Mouse (Mus musculus): Measurements from ENCODE around the gene Itgb5. TPM values are rescaled to one million over a fixed set of nuclear protein-coding genes. Genes with fewer than 3 reads are reported as not detected.

Gene Itgb5
- total RNA-seq, 2 experiments from 2014 or later: 0.47 TPM; not detected in 1

DNA sequence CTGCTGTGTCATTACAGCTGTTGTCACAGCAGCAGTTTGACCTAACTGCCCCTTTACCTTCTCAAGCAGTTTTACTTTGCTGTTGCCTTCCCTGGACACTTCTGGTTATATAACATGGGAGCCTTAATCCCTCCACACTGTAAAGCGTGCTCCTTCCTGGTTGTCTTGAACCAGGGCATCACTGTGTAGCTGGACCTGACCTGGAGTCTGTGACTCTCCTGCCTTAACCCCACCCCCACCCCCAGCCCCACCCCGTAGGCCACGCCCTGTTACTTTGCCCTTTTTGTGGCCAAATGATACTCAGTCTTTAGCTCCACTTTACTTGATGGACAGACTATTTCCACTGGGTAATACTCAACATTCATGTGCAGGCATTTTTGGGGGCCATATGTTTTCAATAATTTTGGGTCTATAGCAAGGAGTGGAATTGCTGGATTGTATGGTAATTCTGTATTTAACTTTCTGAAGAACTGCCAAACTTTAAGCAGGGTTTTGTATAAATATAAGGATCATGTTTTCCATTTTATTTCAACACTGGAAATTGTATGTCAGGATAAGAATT is 40.8 kb downstream of the Itgb5 start:
- no peak for ATAC-seq (replicated peaks; ENCODE audit: low FRiP score, low TSS enrichment, poor library complexity, severe bottlenecking)

GRCm38 (mm10) chr16:33870988-33871758 is 41.7 kb downstream of the Itgb5 start:
- no peak for ATAC-seq (replicated peaks; ENCODE audit: low FRiP score, low TSS enrichment, poor library complexity, severe bottlenecking)

DNA sequence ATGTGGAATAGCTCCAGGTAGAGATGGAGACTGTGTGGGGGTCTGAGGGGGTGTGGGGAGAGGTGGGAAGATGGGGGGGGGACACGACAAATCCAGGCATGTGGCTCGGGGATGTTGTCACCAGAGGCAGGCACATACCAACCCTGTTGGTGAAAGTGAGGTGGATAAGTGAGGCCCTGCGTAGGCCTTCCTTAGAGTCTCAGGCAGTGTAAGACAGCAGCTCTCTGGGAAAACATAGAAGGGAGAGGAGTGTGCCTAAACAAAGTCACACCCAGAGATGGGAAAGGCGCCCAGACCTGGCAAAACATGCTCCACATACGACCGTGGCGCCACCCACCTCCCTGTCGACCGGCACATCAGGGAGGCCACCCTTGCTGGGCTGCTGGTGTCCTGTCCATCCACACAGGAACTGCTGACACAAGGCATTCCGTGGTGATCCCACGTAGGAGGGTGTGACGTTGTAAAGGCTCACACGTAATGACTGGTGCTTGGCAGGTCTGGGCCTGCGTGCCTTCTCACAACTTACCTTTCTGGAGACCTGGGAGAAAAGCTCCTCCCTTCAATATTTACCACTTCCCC is 42.5 kb downstream of the Itgb5 start:
- ATAC-seq (replicated peaks; ENCODE audit: low FRiP score, low TSS enrichment, poor library complexity, severe bottlenecking): no peak

DNA sequence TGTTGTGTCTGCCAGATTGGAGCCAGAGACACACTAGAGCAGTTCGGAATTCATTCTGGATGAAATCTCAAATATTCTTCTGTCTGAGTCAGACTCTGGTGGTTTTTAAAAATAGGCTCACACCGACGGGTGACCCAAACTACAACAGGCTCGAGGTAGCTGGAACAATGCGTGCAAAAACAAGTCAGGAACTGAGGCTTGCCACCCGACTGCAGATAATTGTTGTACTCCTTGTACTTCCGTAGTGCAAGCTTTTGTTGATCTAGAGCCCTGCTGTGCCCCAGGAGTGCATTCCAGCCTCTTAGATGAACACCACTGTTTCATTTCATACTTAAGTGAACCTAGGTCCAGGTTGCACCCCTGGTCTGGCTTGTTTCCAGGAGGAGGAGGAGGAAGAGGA is 43.8 kb downstream of the Itgb5 start:
- no peak for ATAC-seq (replicated peaks; ENCODE audit: low FRiP score, low TSS enrichment, poor library complexity, severe bottlenecking)

- no peak for ATAC-seq (replicated peaks; ENCODE audit: low FRiP score, low TSS enrichment, poor library complexity, severe bottlenecking)
These were observed 48.7 kb downstream of the Itgb5 start for GRCm38 (mm10) chr16:33878041-33878783.

DNA sequence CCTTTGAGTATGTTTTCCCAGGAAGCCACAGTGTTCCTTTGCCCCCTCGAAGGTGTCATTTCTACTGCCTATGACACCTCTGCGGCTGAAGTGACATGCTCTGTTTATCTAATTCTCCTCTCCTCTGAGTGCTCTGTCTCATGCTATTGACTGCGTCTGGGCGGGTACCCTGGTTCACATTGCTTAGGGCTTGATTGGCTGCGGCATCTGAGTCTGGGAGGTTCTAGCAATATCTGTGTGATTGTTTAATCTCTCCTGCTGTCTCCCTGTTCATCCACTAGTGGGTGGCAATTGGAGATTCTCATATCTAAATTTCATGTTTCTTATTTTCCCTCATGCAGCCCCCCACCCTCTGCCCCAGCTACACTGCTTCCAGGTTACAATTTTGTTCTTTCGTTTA is 49.6 kb downstream of the Itgb5 start:
- ATAC-seq (replicated peaks; ENCODE audit: low FRiP score, low TSS enrichment, poor library complexity, severe bottlenecking): no peak

DNA sequence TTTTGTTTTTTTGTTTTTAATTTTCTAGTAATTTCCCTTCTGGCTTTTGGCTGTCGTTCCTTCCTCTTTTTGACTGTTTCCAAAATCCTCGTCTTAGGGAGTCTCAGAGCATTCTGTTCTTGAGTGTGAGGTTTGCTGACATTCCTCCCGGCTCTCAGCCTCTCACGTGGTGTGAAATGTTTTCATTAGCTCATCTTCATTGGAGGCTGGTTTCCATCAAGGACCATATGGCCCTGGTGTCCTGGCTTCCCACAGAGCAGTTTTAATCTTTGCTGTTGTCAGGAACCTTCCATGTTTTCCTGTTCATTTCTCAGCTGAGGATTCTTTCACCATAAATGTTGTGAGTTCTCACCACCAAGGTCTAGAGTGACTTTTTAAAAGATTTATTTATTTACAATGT is 50.1 kb downstream of the Itgb5 start:
- ATAC-seq (replicated peaks; ENCODE audit: low FRiP score, low TSS enrichment, poor library complexity, severe bottlenecking): no peak

- ATAC-seq (replicated peaks; ENCODE audit: low FRiP score, low TSS enrichment, poor library complexity, severe bottlenecking): no peak
These were observed 51.3 kb downstream of the Itgb5 start for GRCm38 (mm10) chr16:33880765-33881164.

DNA sequence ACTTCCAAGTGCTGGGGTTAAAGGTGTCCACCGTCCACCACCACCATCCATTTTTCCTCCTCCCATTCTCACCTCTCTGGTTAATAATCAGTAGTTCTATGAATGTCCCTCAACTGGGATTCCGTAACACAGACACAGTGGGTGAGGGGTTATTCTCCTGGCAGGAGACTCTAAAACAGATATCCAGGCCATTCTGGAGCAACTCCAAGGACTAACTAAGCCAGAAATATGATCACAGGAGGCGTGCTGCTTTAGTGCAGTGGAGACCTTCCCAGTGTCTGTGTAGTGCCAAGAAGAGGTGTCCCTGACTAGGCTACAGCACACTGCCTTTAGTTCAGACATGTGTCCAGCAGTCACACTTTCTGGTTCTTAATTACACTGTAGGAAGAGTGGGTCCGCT is 53.1 kb downstream of the Itgb5 start:
- ATAC-seq (replicated peaks; ENCODE audit: low FRiP score, low TSS enrichment, poor library complexity, severe bottlenecking): no peak

GRCm38 (mm10) chr16:33883046-33883975 is 53.8 kb downstream of the Itgb5 start:
- ATAC-seq (replicated peaks; ENCODE audit: low FRiP score, low TSS enrichment, poor library complexity, severe bottlenecking): no peak

DNA sequence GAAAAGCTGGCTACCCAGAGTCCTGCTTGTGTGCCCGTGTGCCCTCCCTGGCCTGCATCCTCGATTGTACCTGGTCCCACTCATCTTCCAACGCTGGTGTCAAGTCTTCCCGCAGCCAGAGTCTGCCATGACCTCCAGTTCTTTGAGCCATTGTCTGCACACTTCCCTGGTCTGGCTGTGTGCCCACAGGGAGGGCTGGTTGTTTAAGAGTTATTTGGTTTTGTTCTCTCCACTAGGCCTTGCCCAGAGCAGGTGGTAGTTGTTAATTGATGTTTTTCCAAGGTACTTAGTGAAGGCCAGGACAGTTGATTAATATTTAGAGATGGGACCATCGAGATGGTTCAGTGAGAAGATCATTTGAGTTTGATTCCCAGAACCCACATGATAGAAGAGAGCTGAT is 54.7 kb downstream of the Itgb5 start:
- no peak for ATAC-seq (replicated peaks; ENCODE audit: low FRiP score, low TSS enrichment, poor library complexity, severe bottlenecking)

DNA sequence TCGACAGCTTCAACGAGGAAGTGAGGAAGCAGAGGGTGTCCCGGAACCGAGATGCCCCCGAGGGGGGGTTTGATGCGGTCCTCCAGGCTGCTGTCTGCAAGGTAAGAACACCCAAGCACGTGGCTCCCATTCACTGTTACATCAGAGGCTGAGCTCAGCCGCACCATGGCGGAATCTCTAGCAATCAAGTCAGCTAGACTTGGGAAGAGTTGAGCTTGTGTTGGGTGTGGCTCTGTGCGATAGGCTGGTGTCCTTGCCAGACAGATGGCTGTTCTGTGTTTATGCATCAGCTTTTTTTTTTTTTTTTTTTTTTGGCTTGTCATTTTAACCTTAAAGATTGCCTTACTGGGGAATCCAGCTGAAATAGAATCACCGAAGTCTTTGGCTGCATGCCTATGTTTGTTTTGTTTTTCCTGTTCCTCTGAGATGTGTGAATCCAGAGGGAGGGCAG is 55.6 kb downstream of the Itgb5 start:
- no peak for ATAC-seq (replicated peaks; ENCODE audit: low FRiP score, low TSS enrichment, poor library complexity, severe bottlenecking)

DNA sequence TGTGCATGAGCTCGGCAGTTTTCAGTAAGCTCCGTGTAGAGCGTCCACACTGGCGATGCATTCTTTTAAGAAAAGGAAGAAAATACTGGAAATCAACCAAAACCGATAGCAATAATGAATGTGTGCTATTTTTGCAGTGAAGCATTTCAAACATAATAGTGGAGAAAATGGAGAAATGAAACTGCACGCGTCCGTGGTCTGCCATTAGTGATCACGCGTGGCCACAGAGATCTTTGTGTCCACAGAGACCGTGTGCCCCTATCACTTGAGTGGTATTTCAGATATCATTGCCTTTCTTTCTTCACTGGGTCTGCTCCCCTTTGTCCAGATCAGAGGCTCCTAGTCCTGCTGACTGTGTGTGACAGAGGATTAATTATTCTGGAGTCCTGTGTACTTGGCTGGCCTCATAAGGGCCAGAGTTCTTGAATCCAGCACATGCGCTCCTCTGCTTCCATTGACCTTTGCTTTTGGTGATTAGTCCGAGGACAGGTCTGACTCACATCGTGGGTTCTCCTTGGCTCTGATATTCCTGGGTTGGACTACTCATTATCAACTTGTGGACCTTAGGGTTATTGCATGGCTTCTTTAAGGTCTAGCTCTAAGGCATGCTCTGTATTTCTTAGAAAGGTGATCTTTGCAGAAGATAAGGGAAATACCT is 56.3 kb downstream of the Itgb5 start:
- no peak for ATAC-seq (replicated peaks; ENCODE audit: low FRiP score, low TSS enrichment, poor library complexity, severe bottlenecking)

GRCm38 (mm10) chr16:33886665-33887064 is 57.2 kb downstream of the Itgb5 start:
- no peak for ATAC-seq (replicated peaks; ENCODE audit: low FRiP score, low TSS enrichment, poor library complexity, severe bottlenecking)

GRCm38 (mm10) chr16:33887981-33888380 is 58.5 kb downstream of the Itgb5 start:
- no peak for ATAC-seq (replicated peaks; ENCODE audit: low FRiP score, low TSS enrichment, poor library complexity, severe bottlenecking)

DNA sequence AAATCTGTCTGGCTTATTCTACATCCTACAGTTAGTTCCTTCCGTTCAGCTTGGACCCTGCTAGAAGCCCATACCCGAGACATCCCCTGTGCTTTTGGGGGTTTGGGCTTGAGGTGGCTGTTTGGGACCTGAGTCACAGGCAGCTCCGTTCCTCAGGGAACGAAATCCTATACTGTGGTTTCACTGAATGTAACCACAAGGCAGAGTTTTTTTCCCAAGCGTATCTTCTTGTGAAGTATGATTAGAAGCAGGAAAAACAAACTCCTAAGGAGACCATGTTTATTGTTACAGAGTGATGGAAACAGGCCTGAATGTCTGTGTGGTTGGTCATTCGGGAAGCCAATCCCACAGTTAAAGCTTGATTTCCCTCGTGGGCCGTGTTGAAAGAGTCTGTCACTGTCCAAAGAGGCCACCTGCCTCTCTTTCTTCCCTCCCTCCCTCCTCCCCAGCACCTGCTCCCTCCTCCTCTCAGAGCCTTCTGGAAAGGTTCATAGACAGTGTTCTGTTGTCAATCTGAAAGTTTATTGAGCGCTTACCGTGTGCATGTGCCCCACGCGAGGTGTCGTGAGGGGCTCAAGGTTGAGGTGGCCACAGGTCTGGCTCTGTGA is 59.6 kb downstream of the Itgb5 start:
- no peak for ATAC-seq (replicated peaks; ENCODE audit: low FRiP score, low TSS enrichment, poor library complexity, severe bottlenecking)

DNA sequence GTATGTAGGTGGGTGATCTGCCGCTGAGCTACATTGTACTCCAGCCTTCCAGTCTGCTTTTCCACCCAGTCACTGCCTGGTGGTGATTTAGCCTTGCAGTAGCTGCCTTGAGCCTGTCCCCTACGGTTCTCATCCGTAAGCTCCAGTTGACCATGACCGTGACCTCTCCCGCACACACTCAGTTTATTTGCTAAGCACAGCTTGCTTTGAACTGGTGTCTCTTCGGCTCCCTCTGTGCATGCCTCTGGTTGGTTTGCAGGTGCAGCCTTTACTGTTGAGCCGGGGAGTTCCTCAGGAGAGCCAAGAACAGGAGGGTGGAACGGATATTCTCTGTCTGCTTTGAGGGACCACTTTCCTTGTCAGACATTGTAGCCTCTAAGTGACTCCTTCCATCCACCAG is 61.6 kb downstream of the Itgb5 start:
- ATAC-seq (replicated peaks; ENCODE audit: low FRiP score, low TSS enrichment, poor library complexity, severe bottlenecking): no peak

GRCm38 (mm10) chr16:33891561-33892281 is 62.3 kb downstream of the Itgb5 start:
- ATAC-seq (replicated peaks; ENCODE audit: low FRiP score, low TSS enrichment, poor library complexity, severe bottlenecking): peak; percentile 53

Measured in megakaryocyte-erythroid progenitor cell, adult 5-6 weeks (primary cell).